8 mouse cellular contexts compared by ENCODE assay signal in genomic region chr1:171248386-171249226, GRCm38 (mm10). TPM values are rescaled to one million over a fixed set of nuclear protein-coding genes. Genes with fewer than 3 reads are reported as not detected.
DNase-seq lines count a peak whose midpoint lies in the region; ATAC-seq lines count a peak whose summit lies in the region.

No protein-coding gene starts in this region.

- intact Hi-C loops in heart, postnatal 25 days (cut with DNase I) = no loop called here

- peak overlapping the region; percentile 98 for H3K27ac ChIP-seq in heart, embryonic 10.5 days
- H3K27ac ChIP-seq in embryonic facial prominence, embryonic 10.5 days (replicated peaks) = peak overlapping the region; percentile 92
- peak overlapping the region; percentile 88 for H3K27ac ChIP-seq in limb, embryonic 12.5 days

- ATAC-seq in limb, embryonic 12.5 days (ENCODE audit: insufficient number of reproducible peaks, insufficient read depth, low FRiP score, low TSS enrichment, low read depth) = no peak

- H3K9ac ChIP-seq in limb, embryonic 12.5 days (replicated peaks) = no peak overlapping the region

- WGBS in heart, embryonic 10.5 days = 25% methylated on average over 3 of the region's 3 CpGs
- WGBS in embryonic facial prominence, embryonic 10.5 days = 22% methylated on average over 3 of the region's 3 CpGs
- WGBS in limb, embryonic 12.5 days = 51% methylated on average over 3 of the region's 3 CpGs

- H3K4me1 ChIP-seq in heart, embryonic 10.5 days = peaks cover 68% of the 10 kb centered on the region
- H3K4me1 ChIP-seq in embryonic facial prominence, embryonic 10.5 days = peaks cover 73% of the 10 kb centered on the region
- H3K4me1 ChIP-seq in limb, embryonic 12.5 days (replicated peaks) = peaks cover 61% of the 10 kb centered on the region

- no peak overlapping the region for H3K4me2 ChIP-seq in limb, embryonic 12.5 days

- 0 out of 2 replicates have a peak, but pooled peaks cover 7% of the 10 kb centered on the region for H3K27me3 ChIP-seq in heart, embryonic 10.5 days (ENCODE audit: insufficient read depth, poor library complexity, severe bottlenecking)
- no peaks in the 10 kb centered on the region for H3K27me3 ChIP-seq in embryonic facial prominence, embryonic 10.5 days (replicated peaks; ENCODE audit: low read depth, poor library complexity, severe bottlenecking)
- H3K27me3 ChIP-seq in limb, embryonic 12.5 days = no peaks in the 10 kb centered on the region

- H3K9me3 ChIP-seq in heart, embryonic 10.5 days = no peaks in the 10 kb centered on the region
- H3K9me3 ChIP-seq in embryonic facial prominence, embryonic 10.5 days = no peaks in the 10 kb centered on the region
- H3K9me3 ChIP-seq in limb, embryonic 12.5 days = no peaks in the 10 kb centered on the region

- H3K36me3 ChIP-seq in heart, embryonic 10.5 days = peaks cover 19% of the 10 kb centered on the region
- H3K36me3 ChIP-seq in embryonic facial prominence, embryonic 10.5 days (replicated peaks) = peaks cover 28% of the 10 kb centered on the region
- H3K36me3 ChIP-seq in limb, embryonic 12.5 days = peaks cover 24% of the 10 kb centered on the region

- H3K4me3 ChIP-seq in heart, embryonic 10.5 days = peak overlapping the region; percentile 89; the same call in 1 of the 2 replicates
- H3K4me3 ChIP-seq in embryonic facial prominence, embryonic 10.5 days = peak overlapping the region; percentile 84; the same call in 1 of the 2 replicates
- H3K4me3 ChIP-seq in limb, embryonic 12.5 days (replicated peaks) = no peak overlapping the region

- no peak for DNase-seq in heart, embryonic 10.5 days (ENCODE audit: low spot score)
- no peak for DNase-seq in heart, postnatal 25 days (ENCODE audit: low spot score)
- peak; percentile 65 for DNase-seq in 416B (ENCODE audit: low read depth)
- DNase-seq in embryonic facial prominence, embryonic 10.5 days (ENCODE audit: low spot score) = peak; percentile 29
- DNase-seq in left cerebral cortex, adult 9 months (ENCODE audit: low spot score in 2 of 2) = no peak
- DNase-seq in cerebellum, postnatal 14 days = no peak
- DNase-seq in right cerebral cortex, postnatal 14 days = no peak

RNA-seq across cellular contexts. Expression of gene Adamts4, which starts 1.6 kb away (rescaled TPM):
- 2.6 and 2.8 TPM in 2 replicates for polyA plus RNA-seq in heart, embryonic 10.5 days (2016; fragmentation: Nextera tagmentation; extraction: Ambion mirVana)
- 1 to 10 TPM in 1 of 2 experiments, under 1 TPM in 1; 0.49 to 2.0 TPM for total RNA-seq in heart, postnatal 25 days (2021)
- 11.8 and 12.7 TPM in 2 replicates for polyA plus RNA-seq in embryonic facial prominence, embryonic 10.5 days (2016; fragmentation: Nextera tagmentation; extraction: Ambion mirVana)
- polyA plus RNA-seq in limb, embryonic 12.5 days (2016; fragmentation: Nextera tagmentation; extraction: Ambion mirVana) = 10.5 and 11.0 TPM in 2 replicates

RNA-seq across cellular contexts. Expression of gene Ndufs2, which starts 2.6 kb away (rescaled TPM):
- polyA plus RNA-seq in heart, embryonic 10.5 days (2016; fragmentation: Nextera tagmentation; extraction: Ambion mirVana) = 390 and 470 TPM in 2 replicates
- 1,000 to 10,000 TPM; 1,437 to 1,441 TPM for total RNA-seq in heart, postnatal 25 days (2021)
- 269 and 279 TPM in 2 replicates for polyA plus RNA-seq in embryonic facial prominence, embryonic 10.5 days (2016; fragmentation: Nextera tagmentation; extraction: Ambion mirVana)
- polyA plus RNA-seq in limb, embryonic 12.5 days (2016; fragmentation: Nextera tagmentation; extraction: Ambion mirVana) = 251 and 257 TPM in 2 replicates

RNA-seq across cellular contexts. Expression of gene Fcer1g, which starts 14.4 kb away (rescaled TPM):
- 4.9 and 12.1 TPM in 2 replicates for polyA plus RNA-seq in heart, embryonic 10.5 days (2016; fragmentation: Nextera tagmentation; extraction: Ambion mirVana)
- 10 to 100 TPM; 11.0 to 12.9 TPM for total RNA-seq in heart, postnatal 25 days (2021)
- 12.4 and 16.5 TPM in 2 replicates for polyA plus RNA-seq in embryonic facial prominence, embryonic 10.5 days (2016; fragmentation: Nextera tagmentation; extraction: Ambion mirVana)
- 15.9 and 21.0 TPM in 2 replicates for polyA plus RNA-seq in limb, embryonic 12.5 days (2016; fragmentation: Nextera tagmentation; extraction: Ambion mirVana)

RNA-seq across cellular contexts. Expression of gene B4galt3, which starts 21.5 kb away (rescaled TPM):
- 53.3 and 62.4 TPM in 2 replicates for polyA plus RNA-seq in heart, embryonic 10.5 days (2016; fragmentation: Nextera tagmentation; extraction: Ambion mirVana)
- total RNA-seq in heart, postnatal 25 days (2021) = 10 to 100 TPM; 16.4 to 17.8 TPM
- 68.7 and 70.8 TPM in 2 replicates for polyA plus RNA-seq in embryonic facial prominence, embryonic 10.5 days (2016; fragmentation: Nextera tagmentation; extraction: Ambion mirVana)
- 82.1 and 84.8 TPM in 2 replicates for polyA plus RNA-seq in limb, embryonic 12.5 days (2016; fragmentation: Nextera tagmentation; extraction: Ambion mirVana)

RNA-seq across cellular contexts. Expression of gene Apoa2, which starts 23.8 kb away (rescaled TPM):
- 16.2 and 315 TPM in 2 replicates for polyA plus RNA-seq in heart, embryonic 10.5 days (2016; fragmentation: Nextera tagmentation; extraction: Ambion mirVana)
- 1 to 10 TPM; 2.9 to 3.0 TPM for total RNA-seq in heart, postnatal 25 days (2021)
- 2.7 and 3.1 TPM in 2 replicates for polyA plus RNA-seq in embryonic facial prominence, embryonic 10.5 days (2016; fragmentation: Nextera tagmentation; extraction: Ambion mirVana)
- 2.1 and 3.1 TPM in 2 replicates for polyA plus RNA-seq in limb, embryonic 12.5 days (2016; fragmentation: Nextera tagmentation; extraction: Ambion mirVana)

Comparison
In these comparisons a context has a peak if more than half of its experiments do, and no peak if none do; other contexts are left out.
1. DNase-seq: peak in 416B (single experiment) and embryonic facial prominence, embryonic 10.5 days (single experiment); none in heart, embryonic 10.5 days (single experiment), heart, postnatal 25 days (single experiment), left cerebral cortex, adult 9 months (0 of 2), cerebellum, postnatal 14 days (0 of 2) and right cerebral cortex, postnatal 14 days (single experiment).
2. Peak in every context shown above with its lines, with median percentiles within 50 percentile points of each other: H3K27ac ChIP-seq.